Mouse (Mus musculus): ENCODE results near the gene Rab3gap1. TPM values are rescaled to one million over a fixed set of nuclear protein-coding genes. Genes with fewer than 3 reads are reported as not detected.
"Not testable (repeated sequence)": the region's sequence is repeated elsewhere in the genome, so short reads cannot be mapped to it uniquely, and the experiment has no call there.

Gene Rab3gap1
- total and polyA plus RNA-seq, 2 experiments from 2014 or later = 22.7 to 43.9 TPM

DNA sequence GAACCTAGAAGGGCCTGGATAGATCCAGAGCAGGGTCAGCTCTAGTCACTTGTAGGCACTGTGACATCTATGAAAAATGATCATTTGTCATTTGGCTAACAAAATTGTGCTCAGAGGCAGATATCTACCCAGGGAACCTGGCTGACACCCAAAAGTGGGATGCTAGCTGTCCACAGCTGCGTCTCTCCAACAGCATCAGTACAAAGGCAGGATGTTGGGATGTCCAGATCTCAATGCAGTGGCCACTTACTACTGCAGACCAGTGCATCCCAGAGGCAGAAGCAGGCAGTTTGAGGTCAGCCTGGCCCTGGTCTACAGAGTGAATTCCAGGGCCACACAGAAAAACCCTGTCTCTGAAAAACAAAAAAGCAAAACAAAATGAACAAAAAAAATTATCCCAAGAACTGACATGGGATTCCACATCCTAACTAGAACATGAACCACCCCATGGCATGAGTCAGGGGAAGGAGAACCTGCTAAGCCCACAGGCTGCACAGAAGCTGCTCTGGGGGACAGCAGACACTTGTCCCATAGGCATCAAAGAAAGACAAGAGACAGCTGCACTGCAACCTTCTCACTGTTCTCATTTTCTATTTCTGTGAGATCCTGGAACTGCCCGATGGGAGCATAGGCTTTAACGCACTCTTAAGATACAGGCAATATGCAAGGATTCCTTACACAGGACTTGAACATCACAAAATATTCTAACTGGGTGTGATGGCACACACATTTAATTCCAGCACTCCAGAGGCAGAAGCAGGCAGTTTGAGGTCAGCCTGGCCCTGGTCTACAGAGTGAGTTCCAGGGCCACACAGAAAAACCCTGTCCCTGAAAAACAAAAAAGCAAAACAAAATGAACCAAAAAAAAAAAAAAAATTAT, 77.4 kb downstream of the Rab3gap1 start:
- ATAC-seq (ENCODE audit: insufficient read depth, low read depth) = no peak
- WGBS = 44% methylated on average over 3 of the region's 3 CpGs
- H3K9me3 ChIP-seq (replicated peaks; ENCODE audit: control insufficient read depth, low read length) = no peaks in the 10 kb centered on the region
- no peak overlapping the region for H3K27ac ChIP-seq (ENCODE audit: low read depth)
- H3K4me1 ChIP-seq (ENCODE audit: control insufficient read depth, insufficient read depth) = no peaks in the 10 kb centered on the region
- no peaks in the 10 kb centered on the region for H3K27me3 ChIP-seq (ENCODE audit: control insufficient read depth, insufficient read depth, low read length)
- TF ChIP-seq EP300 (IDR thresholded peaks at IDR 0.05; ENCODE audit: low read depth) = no peak
- no peak for TF ChIP-seq CTCF (IDR thresholded peaks at IDR 0.05; ENCODE audit: low read depth)
- no peak for DNase-seq (ENCODE audit: low spot score)
- peaks cover 40% of the 10 kb centered on the region for H3K36me3 ChIP-seq (replicated peaks; ENCODE audit: control insufficient read depth, insufficient read depth, low read length)
- no peak overlapping the region for H3K4me3 ChIP-seq (ENCODE audit: low read depth, low read length)
- H3K9ac ChIP-seq (replicated peaks; ENCODE audit: low read depth, low read length) = no peak overlapping the region
- no peak overlapping the region for H3K4me2 ChIP-seq (ENCODE audit: low read depth, low read length)

DNA sequence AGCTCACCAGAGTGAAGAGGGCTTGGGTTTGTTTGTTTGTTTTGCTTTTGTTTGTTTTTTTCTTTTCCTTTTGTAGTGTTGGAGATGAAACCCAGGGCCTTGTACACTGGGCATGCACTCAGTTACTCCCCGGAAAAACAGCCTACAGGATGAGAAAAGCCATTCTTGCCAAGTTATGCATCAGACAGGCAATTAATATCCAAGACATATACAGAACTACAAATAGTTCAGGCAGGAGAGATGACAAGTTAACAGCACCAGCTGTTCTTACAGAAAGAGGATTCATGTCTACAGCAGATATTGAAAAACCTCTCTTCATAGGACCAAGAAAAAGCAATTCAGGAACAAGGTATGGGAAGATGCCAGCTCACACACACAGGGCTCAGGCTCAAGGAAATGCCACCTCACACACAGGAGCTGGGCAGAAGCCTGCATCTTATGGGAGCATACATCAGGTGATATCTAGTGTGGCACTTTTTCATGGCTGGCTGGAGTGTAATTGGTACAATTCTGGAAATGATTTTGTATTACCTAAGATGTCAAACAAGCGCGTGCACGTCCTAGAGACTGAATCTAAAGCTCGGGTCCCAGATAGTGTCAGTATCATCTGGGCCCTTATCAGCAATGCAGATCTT, 78.2 kb downstream of the Rab3gap1 start:
- no peaks in the 10 kb centered on the region for H3K9me3 ChIP-seq (replicated peaks; ENCODE audit: control insufficient read depth, low read length)
- no peak overlapping the region for H3K4me3 ChIP-seq (ENCODE audit: low read depth, low read length)
- DNase-seq (ENCODE audit: low spot score) = no peak
- H3K4me1 ChIP-seq (ENCODE audit: control insufficient read depth, insufficient read depth) = no peaks in the 10 kb centered on the region
- H3K27ac ChIP-seq (ENCODE audit: low read depth) = no peak overlapping the region
- no peak overlapping the region for H3K4me2 ChIP-seq (ENCODE audit: low read depth, low read length)
- ATAC-seq (ENCODE audit: insufficient read depth, low read depth) = no peak
- peaks cover 32% of the 10 kb centered on the region for H3K36me3 ChIP-seq (replicated peaks; ENCODE audit: control insufficient read depth, insufficient read depth, low read length)
- H3K9ac ChIP-seq (replicated peaks; ENCODE audit: low read depth, low read length) = no peak overlapping the region
- 79% methylated on average over 5 of the region's 5 CpGs for WGBS
- no peaks in the 10 kb centered on the region for H3K27me3 ChIP-seq (ENCODE audit: control insufficient read depth, insufficient read depth, low read length)
- TF ChIP-seq CTCF (IDR thresholded peaks at IDR 0.05; ENCODE audit: low read depth) (no peak), EP300 (IDR thresholded peaks at IDR 0.05; ENCODE audit: low read depth) (no peak)

DNA sequence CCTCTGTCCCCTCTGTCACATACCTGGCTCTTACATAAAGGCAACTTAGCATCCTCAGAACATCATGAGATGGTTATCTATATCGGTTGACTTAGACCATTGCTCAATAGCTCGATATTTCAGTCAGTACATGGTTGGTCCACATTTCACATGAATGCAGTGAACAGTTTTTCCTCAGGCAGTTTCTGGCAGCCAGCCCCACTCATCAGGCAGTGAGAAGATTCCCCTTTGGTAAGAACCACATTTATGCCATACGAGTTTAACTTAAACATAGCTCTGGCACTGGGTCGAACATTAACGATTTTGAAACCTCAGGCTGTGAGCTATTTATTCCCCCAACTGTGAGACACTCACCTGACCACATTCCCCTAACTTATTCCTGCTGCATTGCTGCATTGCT, 80.2 kb downstream of the Rab3gap1 start:
- Histone ChIP-seq H3K9ac (replicated peaks; ENCODE audit: low read depth, low read length) (no peak overlapping the region), H3K4me1 (ENCODE audit: control insufficient read depth, insufficient read depth) (no peaks in the 10 kb centered on the region), H3K27ac (ENCODE audit: low read depth) (no peak overlapping the region), H3K9me3 (replicated peaks; ENCODE audit: control insufficient read depth, low read length) (no peaks in the 10 kb centered on the region), H3K4me3 (ENCODE audit: low read depth, low read length) (no peak overlapping the region), H3K36me3 (replicated peaks; ENCODE audit: control insufficient read depth, insufficient read depth, low read length) (peaks cover 12% of the 10 kb centered on the region), H3K27me3 (ENCODE audit: control insufficient read depth, insufficient read depth, low read length) (no peaks in the 10 kb centered on the region), H3K4me2 (ENCODE audit: low read depth, low read length) (0 out of 2 replicates have a peak overlapping the region, but pooled peaks have one; percentile 4)
- TF ChIP-seq CTCF (IDR thresholded peaks at IDR 0.05; ENCODE audit: low read depth) = no peak
- TF ChIP-seq EP300 (IDR thresholded peaks at IDR 0.05; ENCODE audit: low read depth) = no peak
- no peak for ATAC-seq (ENCODE audit: insufficient read depth, low read depth)
- 49% methylated on average over 5 of the region's 5 CpGs for WGBS
- no peak for DNase-seq (ENCODE audit: low spot score)

DNA sequence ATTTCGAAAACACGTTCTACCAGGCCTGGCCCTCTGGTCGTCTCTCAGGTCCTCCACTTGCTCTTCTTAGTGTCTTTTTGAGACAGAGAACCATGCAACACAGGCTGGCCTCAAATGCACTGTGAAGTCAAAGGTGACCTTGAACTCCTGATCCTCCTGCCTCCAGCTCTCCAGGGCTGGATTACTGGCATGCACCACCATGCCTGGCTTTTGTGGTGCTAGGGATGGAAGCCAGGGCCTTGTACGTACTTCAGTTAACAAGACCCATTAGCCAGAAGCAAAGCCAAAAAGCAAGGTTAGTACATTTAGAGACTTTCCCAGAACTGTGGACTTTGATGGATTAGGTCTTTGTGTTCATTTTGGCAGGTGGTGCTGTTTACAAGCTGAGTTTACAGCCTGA, 83.7 kb downstream of the Rab3gap1 start:
- DNase-seq (ENCODE audit: low spot score) (no peak), ATAC-seq (ENCODE audit: insufficient read depth, low read depth) (no peak)
- Histone ChIP-seq H3K36me3 (replicated peaks; ENCODE audit: control insufficient read depth, insufficient read depth, low read length) (no peaks in the 10 kb centered on the region), H3K9me3 (replicated peaks; ENCODE audit: control insufficient read depth, low read length) (no peaks in the 10 kb centered on the region), H3K9ac (replicated peaks; ENCODE audit: low read depth, low read length) (no peak overlapping the region), H3K4me2 (ENCODE audit: low read depth, low read length) (no peak overlapping the region), H3K4me3 (ENCODE audit: low read depth, low read length) (no peak overlapping the region), H3K27me3 (ENCODE audit: control insufficient read depth, insufficient read depth, low read length) (no peaks in the 10 kb centered on the region), H3K27ac (ENCODE audit: low read depth) (no peak overlapping the region), H3K4me1 (ENCODE audit: control insufficient read depth, insufficient read depth) (no peaks in the 10 kb centered on the region)
- 84% methylated on average over 4 of the region's 4 CpGs for WGBS
- TF ChIP-seq CTCF (IDR thresholded peaks at IDR 0.05; ENCODE audit: low read depth) (no peak), EP300 (IDR thresholded peaks at IDR 0.05; ENCODE audit: low read depth) (no peak)

DNA sequence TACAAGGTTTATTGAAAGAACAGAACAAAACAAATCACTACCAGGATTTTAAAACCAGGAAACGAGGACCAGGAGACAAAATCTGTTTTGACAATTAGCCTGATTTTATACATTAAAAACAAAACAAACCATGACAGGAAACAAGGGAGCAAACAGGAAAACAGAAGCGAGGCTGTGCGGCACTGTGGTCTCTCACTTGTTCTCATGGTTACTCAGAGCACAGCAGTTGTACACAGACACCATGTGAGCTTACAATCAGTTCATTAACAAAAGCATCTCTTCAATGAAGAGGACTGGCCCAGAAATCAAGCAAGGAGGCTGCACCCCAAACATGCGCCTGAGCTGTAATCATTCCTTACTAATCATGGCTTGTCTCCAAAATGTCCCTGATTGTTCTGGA, 85.6 kb downstream of the Rab3gap1 start:
- not testable (repeated sequence) for H3K36me3 ChIP-seq (replicated peaks; ENCODE audit: control insufficient read depth, insufficient read depth, low read length); ATAC-seq (ENCODE audit: insufficient read depth, low read depth); H3K4me3 ChIP-seq (ENCODE audit: low read depth, low read length); H3K4me2 ChIP-seq (ENCODE audit: low read depth, low read length); H3K27ac ChIP-seq (ENCODE audit: low read depth); H3K4me1 ChIP-seq (ENCODE audit: control insufficient read depth, insufficient read depth); H3K9ac ChIP-seq (replicated peaks; ENCODE audit: low read depth, low read length); H3K9me3 ChIP-seq (replicated peaks; ENCODE audit: control insufficient read depth, low read length); DNase-seq (ENCODE audit: low spot score); H3K27me3 ChIP-seq (ENCODE audit: control insufficient read depth, insufficient read depth, low read length)
- 49% methylated on average over 4 of the region's 4 CpGs for WGBS
